Mouse (Mus musculus): Measurements from ENCODE around the gene Pim1. TPM values are rescaled to one million over a fixed set of nuclear protein-coding genes. Genes with fewer than 3 reads are reported as not detected.
"Not testable (repeated sequence)": the region's sequence is repeated elsewhere in the genome, so short reads cannot be mapped to it uniquely, and the experiment has no call there.

Pim1 gene
- polyA plus RNA-seq, 1 experiment from 2014 or later, result 32.2 TPM

GRCm38 (mm10) chr17:29489971-29490712 is 411 bp upstream of the Pim1 start:
- H3K4me3 ChIP-seq, result peak overlapping the region; percentile 98
- H3K36me3 ChIP-seq (replicated peaks), result peaks cover 22% of the 10 kb centered on the region
- DNase-seq (ENCODE audit: extremely low spot score, low spot score), result peak; percentile 100
- 0 out of 2 replicates have a peak, but pooled peaks cover 4% of the 10 kb centered on the region for H3K27me3 ChIP-seq (ENCODE audit: poor library complexity, severe bottlenecking)
- no peaks in the 10 kb centered on the region for H3K9me3 ChIP-seq
- peaks cover 58% of the 10 kb centered on the region for H3K4me1 ChIP-seq
- H3K27ac ChIP-seq, result peak overlapping the region; percentile 97
- under 1% methylated on average over 54 of the region's 68 CpGs for WGBS

GRCm38 (mm10) chr17:29491591-29492268 is 1.2 kb downstream of the Pim1 start:
- WGBS, result under 1% methylated on average over 48 of the region's 48 CpGs
- Histone ChIP-seq H3K27ac (peak overlapping the region; percentile 97), H3K27me3 (ENCODE audit: poor library complexity, severe bottlenecking) (0 out of 2 replicates have a peak, but pooled peaks cover 4% of the 10 kb centered on the region), H3K9me3 (no peaks in the 10 kb centered on the region), H3K4me1 (peaks cover 58% of the 10 kb centered on the region), H3K36me3 (replicated peaks) (peaks cover 32% of the 10 kb centered on the region), H3K4me3 (peak overlapping the region; percentile 98)
- peak; percentile 67 for DNase-seq (ENCODE audit: extremely low spot score, low spot score)

GRCm38 (mm10) chr17:29492269-29493191 is 2.0 kb downstream of the Pim1 start:
- Histone ChIP-seq H3K9me3 (no peaks in the 10 kb centered on the region), H3K4me1 (peaks cover 58% of the 10 kb centered on the region), H3K27me3 (ENCODE audit: poor library complexity, severe bottlenecking) (0 out of 2 replicates have a peak, but pooled peaks cover 4% of the 10 kb centered on the region), H3K4me3 (peak overlapping the region; percentile 98), H3K36me3 (replicated peaks) (peaks cover 32% of the 10 kb centered on the region), H3K27ac (peak overlapping the region; percentile 97)
- 2% methylated on average over 22 of the region's 22 CpGs for WGBS
- DNase-seq (ENCODE audit: extremely low spot score, low spot score), result peak; percentile 74

- WGBS, result 84% methylated on average over 11 of the region's 11 CpGs
- H3K36me3 ChIP-seq (replicated peaks), result peaks cover 32% of the 10 kb centered on the region
- H3K9me3 ChIP-seq, result no peaks in the 10 kb centered on the region
- H3K27ac ChIP-seq, result peak overlapping the region; percentile 97; the same call in 1 of the 2 replicates
- no peak for DNase-seq (ENCODE audit: extremely low spot score, low spot score)
- H3K4me1 ChIP-seq, result peaks cover 57% of the 10 kb centered on the region
- H3K27me3 ChIP-seq (ENCODE audit: poor library complexity, severe bottlenecking), result 0 out of 2 replicates have a peak, but pooled peaks cover under 1% of the 10 kb centered on the region
- peak overlapping the region; percentile 98 for H3K4me3 ChIP-seq
These were observed 3.0 kb downstream of the Pim1 start for GRCm38 (mm10) chr17:29493461-29493980.

DNA sequence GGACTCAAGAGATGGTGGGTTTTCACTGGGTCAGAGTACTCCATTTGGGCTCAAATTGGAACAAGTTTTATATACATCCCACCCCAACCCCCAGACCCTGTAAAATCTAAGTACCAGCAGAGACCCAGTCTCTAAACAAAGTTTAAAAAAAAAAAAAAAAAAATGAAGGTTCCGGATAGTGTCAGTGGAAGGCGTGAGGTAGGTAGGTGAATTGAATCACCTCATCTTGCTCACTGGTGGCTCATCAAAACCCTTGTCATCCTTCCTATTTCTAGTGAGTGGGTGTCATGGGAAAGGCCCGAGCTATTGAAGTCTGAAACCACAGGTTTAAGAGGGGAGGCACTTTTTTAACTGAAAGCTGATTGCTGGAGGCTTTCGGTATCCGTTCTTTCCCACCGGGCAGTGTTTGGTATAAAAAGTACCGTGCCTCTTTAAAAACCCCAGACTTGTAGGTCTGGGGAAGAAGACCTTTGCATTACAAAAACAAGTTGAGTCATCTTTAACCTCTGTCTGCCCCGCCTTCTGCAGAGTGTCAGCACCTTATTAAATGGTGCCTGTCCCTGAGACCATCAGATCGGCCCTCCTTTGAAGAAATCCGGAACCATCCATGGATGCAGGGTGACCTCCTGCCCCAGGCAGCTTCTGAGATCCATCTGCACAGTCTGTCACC is 3.6 kb downstream of the Pim1 start:
- H3K27me3 ChIP-seq (ENCODE audit: poor library complexity, severe bottlenecking), result no peaks in the 10 kb centered on the region
- WGBS, result 82% methylated on average over 10 of the region's 10 CpGs
- H3K4me3 ChIP-seq, result peak overlapping the region; percentile 98
- H3K4me1 ChIP-seq, result peaks cover 51% of the 10 kb centered on the region
- no peak for DNase-seq (ENCODE audit: extremely low spot score, low spot score)
- no peaks in the 10 kb centered on the region for H3K9me3 ChIP-seq
- 0 out of 2 replicates have a peak overlapping the region, but pooled peaks have one; percentile 97 for H3K27ac ChIP-seq
- H3K36me3 ChIP-seq (replicated peaks), result peaks cover 32% of the 10 kb centered on the region

GRCm38 (mm10) chr17:29494732-29495076 is 4.2 kb downstream of the Pim1 start:
- 60% methylated on average over 7 of the region's 8 CpGs for WGBS
- Histone ChIP-seq H3K27ac (0 out of 2 replicates have a peak overlapping the region, but pooled peaks have one; percentile 41), H3K36me3 (replicated peaks) (peaks cover 32% of the 10 kb centered on the region)

GRCm38 (mm10) chr17:29496211-29497070 is 5.9 kb downstream of the Pim1 start:
- Histone ChIP-seq H3K27ac (no peak overlapping the region), H3K36me3 (replicated peaks) (peaks cover 32% of the 10 kb centered on the region), H3K27me3 (ENCODE audit: poor library complexity, severe bottlenecking) (no peaks in the 10 kb centered on the region), H3K4me3 (no peak overlapping the region), H3K9me3 (no peaks in the 10 kb centered on the region), H3K4me1 (peaks cover 35% of the 10 kb centered on the region)
- WGBS, result 84% methylated on average over 6 of the region's 6 CpGs
- DNase-seq (ENCODE audit: extremely low spot score, low spot score), result no peak

More at GRCm38 (mm10) chr17:29494732-29495076, 4.2 kb downstream of the Pim1 start:
- no peaks in the 10 kb centered on the region for H3K9me3 ChIP-seq
- DNase-seq (ENCODE audit: extremely low spot score, low spot score), result no peak
- H3K4me3 ChIP-seq, result peak overlapping the region; percentile 11; the same call in 1 of the 2 replicates
- H3K27me3 ChIP-seq (ENCODE audit: poor library complexity, severe bottlenecking), result no peaks in the 10 kb centered on the region
- H3K4me1 ChIP-seq, result peaks cover 46% of the 10 kb centered on the region

- DNase-seq (ENCODE audit: extremely low spot score, low spot score), result no peak
- Histone ChIP-seq H3K4me3 (no peak overlapping the region), H3K9me3 (no peaks in the 10 kb centered on the region), H3K36me3 (replicated peaks) (peaks cover 32% of the 10 kb centered on the region), H3K27me3 (ENCODE audit: poor library complexity, severe bottlenecking) (peaks cover 3% of the 10 kb centered on the region; the same call in 1 of the 2 replicates), H3K4me1 (peaks cover 29% of the 10 kb centered on the region), H3K27ac (no peak overlapping the region)
- WGBS, result 89% methylated on average over 3 of the region's 3 CpGs
These were observed 6.5 kb downstream of the Pim1 start for GRCm38 (mm10) chr17:29497071-29497354.

- WGBS, result 61% methylated on average over 1 of the region's 1 CpGs
- H3K27ac ChIP-seq; DNase-seq (ENCODE audit: extremely low spot score, low spot score); H3K4me3 ChIP-seq; H3K27me3 ChIP-seq (ENCODE audit: poor library complexity, severe bottlenecking); H3K9me3 ChIP-seq: not testable (repeated sequence)
- H3K36me3 ChIP-seq (replicated peaks), result peaks cover 32% of the 10 kb centered on the region
- peaks cover 29% of the 10 kb centered on the region for H3K4me1 ChIP-seq
These were observed 6.9 kb downstream of the Pim1 start for GRCm38 (mm10) chr17:29497481-29497880.

DNA sequence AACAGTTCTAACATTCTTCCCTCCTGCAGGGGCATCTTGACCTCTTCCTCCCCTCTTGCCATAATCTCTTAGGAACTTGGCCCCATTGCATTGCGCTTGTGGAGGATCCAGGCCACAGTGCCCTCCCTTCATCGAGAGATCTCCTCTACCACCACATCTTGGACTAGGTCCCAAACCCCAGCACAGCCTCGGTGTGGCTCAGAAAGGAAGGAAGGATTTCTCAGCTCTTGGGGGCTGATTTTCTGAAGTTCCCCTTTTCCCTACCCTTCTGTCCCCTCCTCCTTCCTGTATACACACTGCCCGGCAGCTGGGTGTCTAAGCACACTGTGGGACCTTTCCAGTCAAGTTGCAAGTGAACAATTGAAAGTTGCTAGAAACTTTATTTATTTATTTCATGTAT is 7.5 kb downstream of the Pim1 start:
- no peak for DNase-seq (ENCODE audit: extremely low spot score, low spot score)
- Histone ChIP-seq H3K4me1 (peaks cover 30% of the 10 kb centered on the region), H3K9me3 (no peaks in the 10 kb centered on the region), H3K27ac (peak overlapping the region; percentile 62), H3K36me3 (replicated peaks) (peaks cover 31% of the 10 kb centered on the region), H3K4me3 (no peak overlapping the region), H3K27me3 (ENCODE audit: poor library complexity, severe bottlenecking) (peaks cover 13% of the 10 kb centered on the region)
- WGBS, result 68% methylated on average over 4 of the region's 4 CpGs

- H3K27ac ChIP-seq; H3K4me3 ChIP-seq; H3K9me3 ChIP-seq; DNase-seq (ENCODE audit: extremely low spot score, low spot score): not testable (repeated sequence)
- WGBS, result 89% methylated on average over 2 of the region's 2 CpGs
- Histone ChIP-seq H3K4me1 (peaks cover 21% of the 10 kb centered on the region), H3K27me3 (ENCODE audit: poor library complexity, severe bottlenecking) (peaks cover 22% of the 10 kb centered on the region), H3K36me3 (replicated peaks) (peaks cover 22% of the 10 kb centered on the region)
These were observed 8.4 kb downstream of the Pim1 start for GRCm38 (mm10) chr17:29498952-29499351.

All from forebrain, embryonic 10.5 days (tissue).